Mouse (Mus musculus) embryonic facial prominence, embryonic 11.5 days (tissue): ENCODE data around the gene E130208F15Rik. TPM values are rescaled to one million over a fixed set of nuclear protein-coding genes. Genes with fewer than 3 reads are reported as not detected.

Source experiments
- ATAC-seq: fragments of 200-750 bp; cut with Nextera tagmentation; replicated peaks from 2 replicates; pipeline ENCODE4 v1.8.0; 2017; ENCODE audit warnings: low read depth; ENCODE audit not compliant: insufficient number of reproducible peaks, low FRiP score, low TSS enrichment
- DNase-seq: peaks from one replicate; pipeline ENCODE4 v3.0.0-alpha.2; 2015; ENCODE audit warnings: low spot score
- H3K27ac ChIP-seq: fragments of 300-500 bp; sonication (generic); replicated peaks from 2 replicates; pipeline ENCODE4 v1.5.1; 2014; ENCODE audit warnings: mild to moderate bottlenecking, low read depth, low read length, control low read depth
- H3K27me3 ChIP-seq: fragments of 300-500 bp; sonication (generic); 2 replicates; pipeline ENCODE4 v1.6.1; 2014; ENCODE audit warnings: mild to moderate bottlenecking, low read length, moderate library complexity, mixed read lengths; ENCODE audit not compliant: control insufficient read depth, insufficient read depth
- H3K36me3 ChIP-seq: fragments of 300-500 bp; sonication (generic); replicated peaks from 2 replicates; pipeline ENCODE4 v1.6.1; 2014; ENCODE audit warnings: low read depth, mild to moderate bottlenecking, low read length, moderate library complexity, mixed read lengths; ENCODE audit not compliant: control insufficient read depth, insufficient read depth
- H3K4me1 ChIP-seq: fragments of 300-500 bp; sonication (generic); 2 replicates; pipeline ENCODE4 v1.6.1; 2014; ENCODE audit warnings: low read length, mixed read lengths; ENCODE audit not compliant: control insufficient read depth, insufficient read depth
- H3K4me2 ChIP-seq: fragments of 300-500 bp; sonication (generic); 2 replicates; pipeline ENCODE4 v1.6.1; 2014; ENCODE audit warnings: low read depth, mild to moderate bottlenecking, control low read depth, low read length, moderate library complexity
- H3K4me3 ChIP-seq: fragments of 300-500 bp; sonication (generic); 2 replicates; pipeline ENCODE4 v1.5.1; 2014; ENCODE audit warnings: low read depth, low read length, control low read depth
- H3K9ac ChIP-seq: fragments of 300-500 bp; sonication (generic); replicated peaks from 2 replicates; pipeline ENCODE4 v1.6.1; 2014; ENCODE audit warnings: mild to moderate bottlenecking, control low read depth, low read length
- H3K9me3 ChIP-seq: fragments of 300-500 bp; sonication (generic); replicated peaks from 2 replicates; pipeline ENCODE4 v1.6.1; 2016; ENCODE audit warnings: mild to moderate bottlenecking, low read length, inconsistent platforms, mixed read lengths; ENCODE audit not compliant: control insufficient read depth
- WGBS: fragments of 180-500 bp; shearing (Covaris S2); extraction: QIAGEN DNeasy Blood & Tissue Kit; methylation state at CpG from one replicate; pipeline ENCODE4 v1.1.7; 2014; 5-methylcytosine and 5-hydroxymethylcytosine counted together
- polyA plus RNA-seq: library from polyadenylated mRNA; unstranded; fragments of >200 nt; fragmentation: Nextera tagmentation; extraction: Ambion mirVana; gene quantifications from 2 replicates; pipeline ENCODE4 v1.2.1, GENCODE M21; 2014

E130208F15Rik gene
- polyA plus RNA-seq, 1 experiment from 2014 or later = 1.4 TPM

- H3K36me3 ChIP-seq = no peaks in the 10 kb centered on the region
- under 1% methylated on average over 30 of the region's 30 CpGs for WGBS
- peak overlapping the region; percentile 25; the same call in 1 of the 2 replicates for H3K4me2 ChIP-seq
- H3K9me3 ChIP-seq = no peaks in the 10 kb centered on the region
- H3K4me1 ChIP-seq = no peaks in the 10 kb centered on the region
- no peak overlapping the region for H3K4me3 ChIP-seq
- ATAC-seq (no peak), DNase-seq (peak; percentile 77)
- H3K27ac ChIP-seq = no peak overlapping the region
- H3K27me3 ChIP-seq = peaks cover 11% of the 10 kb centered on the region
- no peak overlapping the region for H3K9ac ChIP-seq
Measured at GRCm38 (mm10) chr7:30347828-30348227, 26.3 kb downstream of the E130208F15Rik start.

- H3K9ac ChIP-seq = no peak overlapping the region
- 9% methylated on average over 6 of the region's 6 CpGs for WGBS
- no peak overlapping the region for H3K4me3 ChIP-seq
- H3K9me3 ChIP-seq = no peaks in the 10 kb centered on the region
- H3K4me1 ChIP-seq = no peaks in the 10 kb centered on the region
- H3K4me2 ChIP-seq = no peak overlapping the region
- no peak overlapping the region for H3K27ac ChIP-seq
- ATAC-seq (no peak), DNase-seq (peak; percentile 77)
- peaks cover 4% of the 10 kb centered on the region; the same call in 1 of the 2 replicates for H3K36me3 ChIP-seq
- H3K27me3 ChIP-seq = peaks cover 3% of the 10 kb centered on the region
Measured at GRCm38 (mm10) chr7:30353279-30353822, 31.8 kb downstream of the E130208F15Rik start.

GRCm38 (mm10) chr7:30354059-30354458, 32.5 kb downstream of the E130208F15Rik start:
- 54% methylated on average over 4 of the region's 4 CpGs for WGBS
- no peaks in the 10 kb centered on the region for H3K27me3 ChIP-seq
- H3K4me3 ChIP-seq = no peak overlapping the region
- ATAC-seq (no peak), DNase-seq (no peak)
- H3K4me1 ChIP-seq = no peaks in the 10 kb centered on the region; the same call in 1 of the 2 replicates
- H3K36me3 ChIP-seq = peaks cover 4% of the 10 kb centered on the region; the same call in 1 of the 2 replicates
- H3K27ac ChIP-seq = no peak overlapping the region
- no peaks in the 10 kb centered on the region for H3K9me3 ChIP-seq
- no peak overlapping the region for H3K4me2 ChIP-seq
- no peak overlapping the region for H3K9ac ChIP-seq

GRCm38 (mm10) chr7:30358378-30359186, 37.0 kb downstream of the E130208F15Rik start:
- WGBS = 60% methylated on average over 7 of the region's 7 CpGs
- Histone ChIP-seq H3K4me2 (no peak overlapping the region), H3K9ac (no peak overlapping the region), H3K27ac (no peak overlapping the region), H3K9me3 (no peaks in the 10 kb centered on the region), H3K36me3 (peaks cover 4% of the 10 kb centered on the region; the same call in 1 of the 2 replicates), H3K27me3 (no peaks in the 10 kb centered on the region; the same call in 1 of the 2 replicates), H3K4me3 (no peak overlapping the region), H3K4me1 (no peaks in the 10 kb centered on the region; the same call in 1 of the 2 replicates)
- ATAC-seq (no peak), DNase-seq (no peak)

GRCm38 (mm10) chr7:30359276-30359865, 37.8 kb downstream of the E130208F15Rik start:
- no peaks in the 10 kb centered on the region; the same call in 1 of the 2 replicates for H3K4me1 ChIP-seq
- DNase-seq = no peak
- peaks cover 4% of the 10 kb centered on the region; the same call in 1 of the 2 replicates for H3K36me3 ChIP-seq
- 89% methylated on average over 31 of the region's 31 CpGs for WGBS
- no peak overlapping the region for H3K9ac ChIP-seq
- no peak for ATAC-seq
- H3K4me2 ChIP-seq = no peak overlapping the region
- no peak overlapping the region for H3K27ac ChIP-seq
- H3K4me3 ChIP-seq = no peak overlapping the region
- H3K9me3 ChIP-seq = no peaks in the 10 kb centered on the region
- peaks cover 4% of the 10 kb centered on the region; the same call in 1 of the 2 replicates for H3K27me3 ChIP-seq

GRCm38 (mm10) chr7:30360028-30360427, 38.5 kb downstream of the E130208F15Rik start:
- ATAC-seq (no peak), DNase-seq (no peak)
- no peak overlapping the region for H3K27ac ChIP-seq
- no peak overlapping the region for H3K4me2 ChIP-seq
- peaks cover 4% of the 10 kb centered on the region; the same call in 1 of the 2 replicates for H3K27me3 ChIP-seq
- WGBS = 93% methylated on average over 17 of the region's 17 CpGs
- H3K9me3 ChIP-seq = no peaks in the 10 kb centered on the region
- H3K4me3 ChIP-seq = no peak overlapping the region
- no peaks in the 10 kb centered on the region; the same call in 1 of the 2 replicates for H3K4me1 ChIP-seq
- H3K9ac ChIP-seq = no peak overlapping the region
- peaks cover 4% of the 10 kb centered on the region; the same call in 1 of the 2 replicates for H3K36me3 ChIP-seq

- DNase-seq = peak; percentile 93
- H3K9me3 ChIP-seq = no peaks in the 10 kb centered on the region
- WGBS = 1% methylated on average over 50 of the region's 55 CpGs
- H3K4me1 ChIP-seq = no peaks in the 10 kb centered on the region; the same call in 1 of the 2 replicates
- peak; percentile 64; the same call in 1 of the 2 replicates for ATAC-seq
- H3K4me3 ChIP-seq = peak within 1 kb of the TSS; percentile 75
- H3K27me3 ChIP-seq = peaks cover 4% of the 10 kb centered on the region; the same call in 1 of the 2 replicates
- no peaks in the 10 kb centered on the region for H3K36me3 ChIP-seq
- no peak within 1 kb of the TSS for H3K27ac ChIP-seq
- peak within 1 kb of the TSS; percentile 90 for H3K4me2 ChIP-seq
- peak within 1 kb of the TSS; percentile 84 for H3K9ac ChIP-seq
Measured at GRCm38 (mm10) chr7:30362652-30363343, 41.3 kb downstream of the E130208F15Rik start, which contains the start of gene Lrfn3. Gene Lrfn3 (minus strand): TSS chr7:30362772.
